Mouse (Mus musculus) adrenal gland, postnatal 0 days (tissue): ENCODE measurements around the gene Rictor. TPM values are rescaled to one million over a fixed set of nuclear protein-coding genes. Genes with fewer than 3 reads are reported as not detected.

Experiments
- polyA plus RNA-seq: library from polyadenylated mRNA; unstranded; fragments of >200 nt; fragmentation: Nextera tagmentation; extraction: Ambion mirVana; gene quantifications from 2 replicates; pipeline ENCODE4 v1.2.1, GENCODE M21; 2015

The Rictor gene
- polyA plus RNA-seq: 19.2 and 29.9 TPM in 2 replicates

DNA sequence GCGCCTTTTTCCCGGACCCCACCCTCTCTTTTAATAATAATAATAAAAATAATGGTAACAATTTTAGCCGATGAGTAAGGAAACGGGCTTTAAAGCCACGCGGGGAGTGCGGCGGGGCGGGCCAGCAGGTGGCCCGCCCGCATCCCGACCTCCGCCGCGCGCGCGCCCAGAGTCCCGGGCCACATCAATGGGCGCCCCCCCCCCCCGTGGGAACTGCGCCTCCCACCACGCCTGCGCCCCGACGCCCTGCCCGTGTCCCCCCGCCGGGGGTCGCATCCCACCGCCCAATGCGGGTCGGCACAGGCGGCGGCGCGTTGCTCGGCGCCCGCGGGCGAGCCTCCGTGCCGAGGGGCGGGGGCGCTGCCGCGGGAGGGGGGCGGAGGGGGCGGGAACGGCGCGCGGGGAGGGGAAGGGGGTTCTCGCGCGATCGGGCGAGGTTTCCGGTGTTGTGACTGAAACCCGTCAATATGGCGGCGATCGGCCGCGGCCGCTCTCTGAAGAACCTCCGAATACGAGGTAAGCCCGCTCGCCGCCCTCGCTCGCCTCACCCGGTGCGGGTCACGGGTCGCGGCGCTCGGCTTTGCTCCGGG is at the start of gene Rictor:
TSS of gene Rictor (plus strand) at position 444 of the 590 bp plus-strand sequence.

Other genes with a start within 250 kb of the Rictor start
- 11.6 and 26.2 TPM in 2 replicates for gene Fyb, start 185.5 kb upstream of the Rictor start, polyA plus RNA-seq
- 2.9 and 3.7 TPM in 2 replicates for gene Osmr, start 166.6 kb downstream of the Rictor start, polyA plus RNA-seq